Mouse (Mus musculus) heart, postnatal 10 days (tissue): ENCODE measurements around the gene Pde10a. TPM values are rescaled to one million over a fixed set of nuclear protein-coding genes. Genes with fewer than 3 reads are reported as not detected.

Source experiments
- DNase-seq, 2 experiments: peaks; one replicate each; pipeline ENCODE4 v3.0.0; 2021
- intact Hi-C: fragments of 180-260 bp; cut with DNase I; formaldehyde crosslinking; loops from one replicate; pipeline ENCODE4 v1.15.1; 2025
- total RNA-seq, 2 experiments: library from RNA; stranded (reverse); gene quantifications; 2 replicates each; pipeline ENCODE4 v1.2.3; 2021

Pde10a gene
- total RNA-seq, 2 experiments from 2014 or later = 5.0 to 7.7 TPM

DNA sequence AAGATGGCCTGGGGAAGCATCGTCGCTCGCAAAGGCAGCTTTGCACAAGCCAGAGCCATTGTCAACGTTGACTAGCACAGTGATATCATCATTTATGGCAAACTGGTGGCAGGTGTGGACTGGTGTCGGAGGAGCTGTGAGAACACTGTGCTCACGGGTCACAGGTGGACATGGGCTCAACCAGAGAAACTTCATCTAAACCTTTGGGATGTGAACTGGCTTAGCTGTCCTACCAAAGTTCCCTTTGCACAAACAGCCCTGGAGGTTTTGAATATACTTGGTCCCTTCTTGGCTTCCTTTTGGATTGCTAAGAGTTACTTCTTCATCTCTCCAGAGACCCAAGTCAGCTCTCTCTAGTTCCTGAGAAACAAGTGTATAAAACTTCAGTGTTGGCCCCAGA is 41.7 kb downstream of the Pde10a start, which contains the start of gene Gm17087:
Gene Gm17087, minus strand, starts transcription at position 101 of the 400 bp plus-strand sequence.
- intact Hi-C loops = no loop called here
- DNase-seq = no peak

GRCm38 (mm10) chr17:8573542-8574260 is 48.5 kb downstream of the Pde10a start:
- no peak for DNase-seq
- intact Hi-C loops = no loop called here

GRCm38 (mm10) chr17:8580360-8580759 is 55.2 kb downstream of the Pde10a start:
- intact Hi-C loops = no loop called here
- DNase-seq = peak in 1 of 2 experiments; percentile 20

DNA sequence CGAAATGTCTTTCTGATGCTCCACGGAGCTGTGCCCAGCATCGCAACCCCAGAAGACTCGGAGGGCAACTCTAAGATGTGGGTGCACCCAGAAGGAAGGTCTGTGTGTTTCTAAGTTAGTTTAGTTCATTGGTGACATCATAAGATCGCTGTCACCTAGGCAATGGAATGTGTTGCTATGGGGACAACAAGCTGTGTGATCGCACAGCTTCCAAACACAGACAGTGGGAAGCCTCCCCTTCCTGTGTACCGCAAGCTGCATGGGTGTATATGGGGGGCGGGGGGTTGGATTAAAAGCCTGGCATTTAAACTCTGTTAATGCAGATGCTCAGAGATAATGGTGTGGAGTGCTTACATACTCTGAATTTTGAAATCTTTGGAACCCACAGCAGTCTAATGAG is 56.4 kb downstream of the Pde10a start:
- intact Hi-C loops = no loop called here
- DNase-seq = no peak

DNA sequence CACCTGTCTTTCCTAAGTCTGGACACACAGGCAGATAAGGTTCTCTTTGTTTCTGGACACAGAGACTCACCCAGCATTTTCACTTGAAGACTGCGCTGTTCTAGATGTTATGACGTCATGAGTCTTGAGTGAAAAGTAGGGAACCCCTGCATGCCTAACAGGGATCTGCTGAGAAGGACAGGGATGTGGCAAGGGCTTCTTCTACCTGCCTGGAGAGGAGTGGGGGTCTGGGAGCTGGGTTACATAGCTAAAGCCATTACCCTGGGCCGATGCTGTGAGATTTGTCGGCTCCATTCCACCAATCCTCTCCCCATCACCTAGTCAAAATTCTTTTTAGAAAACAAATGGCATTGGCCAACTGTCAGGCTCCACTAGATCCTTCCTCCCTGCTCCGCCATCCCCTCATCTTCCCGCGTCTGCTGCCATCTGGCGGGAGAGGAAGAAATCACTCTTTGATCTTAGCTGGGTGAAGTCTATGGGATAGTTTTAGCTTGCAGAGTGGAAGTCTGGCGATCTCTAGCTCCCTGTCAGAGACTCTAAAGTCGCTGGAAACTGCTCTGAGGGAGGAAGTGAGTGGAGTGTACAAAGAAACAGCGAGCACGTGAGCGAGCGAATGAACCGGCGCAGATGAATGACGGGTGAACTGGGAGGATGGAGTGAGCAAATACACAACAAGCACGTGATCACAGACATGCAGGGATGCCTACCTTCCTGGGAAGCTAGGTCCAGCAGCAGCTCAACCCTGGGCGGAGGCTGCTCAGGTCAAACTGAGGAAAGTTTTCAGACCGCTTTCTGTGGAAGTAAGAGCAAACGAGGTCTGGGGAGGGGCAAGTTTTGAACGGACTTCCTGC is 67.5 kb downstream of the Pde10a start:
- intact Hi-C loops = loop anchor here (1.0 to 5.0 kb wide), 2 partner anchors 55 to 124 kb away; no protein-coding TSS in a partner anchor

DNA sequence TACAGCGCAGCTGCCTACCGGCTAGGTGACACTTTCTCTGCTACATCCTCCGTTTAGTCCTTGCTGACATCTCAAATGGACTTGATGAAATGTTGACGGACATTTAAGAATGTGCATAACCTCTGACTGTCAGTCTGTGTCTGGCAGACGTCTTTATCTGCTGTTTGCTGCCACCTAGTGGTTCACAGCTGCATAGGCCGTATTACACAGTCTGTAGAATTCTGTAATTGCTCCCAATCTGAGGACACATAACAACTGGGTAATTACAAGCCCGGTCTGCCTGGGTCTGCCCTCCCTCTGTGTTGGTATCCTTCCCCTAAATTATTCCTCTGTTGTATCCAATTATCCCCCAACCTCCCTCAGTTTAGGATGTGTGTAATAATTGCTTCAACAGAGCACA is 72.6 kb downstream of the Pde10a start:
- intact Hi-C loops = loop anchor here (1.0 kb wide), 1 partner anchor 129 kb away; no protein-coding TSS in a partner anchor
- peak; percentile 68 to 80 for DNase-seq

More for the DNA sequence above, 67.5 kb downstream of the Pde10a start:
- peak; percentile 78 to 87 for DNase-seq

DNA sequence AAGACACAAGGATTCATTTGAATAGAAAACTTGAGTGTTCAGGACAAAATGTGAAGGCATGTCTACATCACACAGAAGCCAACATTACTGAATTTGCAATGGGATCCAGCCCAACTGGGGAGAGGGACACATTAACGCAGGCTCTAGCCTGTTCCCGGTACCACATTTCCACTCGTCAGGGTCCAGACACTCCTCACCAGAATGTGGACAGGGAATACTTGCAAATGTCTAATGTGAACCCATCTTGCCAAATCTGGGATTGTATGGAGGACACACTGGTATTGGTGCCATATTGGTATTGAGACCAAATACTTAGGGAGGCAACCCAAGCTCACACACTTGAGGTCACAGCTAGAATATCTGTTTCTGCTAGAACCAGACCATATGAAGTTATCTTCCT is 77.8 kb downstream of the Pde10a start:
- intact Hi-C loops = no loop called here
- no peak for DNase-seq

DNA sequence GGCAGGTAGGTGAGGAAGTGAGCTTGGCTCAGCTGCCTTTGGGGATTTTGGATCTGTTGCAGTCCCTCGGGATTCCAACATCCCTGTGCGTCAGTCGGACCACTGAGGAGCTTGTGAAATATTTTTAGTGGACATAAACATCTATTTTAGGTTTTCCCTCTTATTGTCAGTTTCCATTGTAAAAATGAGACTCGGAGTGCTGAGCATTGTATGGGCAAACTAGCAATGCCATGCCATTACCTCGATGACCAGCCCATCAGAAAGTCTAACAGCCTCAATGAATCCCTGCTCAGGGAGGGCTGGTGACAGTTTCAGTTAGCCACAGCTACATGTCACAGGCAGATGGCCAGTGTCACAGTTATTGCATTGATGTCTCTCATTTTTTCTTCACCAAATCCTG is 80.7 kb downstream of the Pde10a start:
- intact Hi-C loops = no loop called here
- DNase-seq = no peak

DNA sequence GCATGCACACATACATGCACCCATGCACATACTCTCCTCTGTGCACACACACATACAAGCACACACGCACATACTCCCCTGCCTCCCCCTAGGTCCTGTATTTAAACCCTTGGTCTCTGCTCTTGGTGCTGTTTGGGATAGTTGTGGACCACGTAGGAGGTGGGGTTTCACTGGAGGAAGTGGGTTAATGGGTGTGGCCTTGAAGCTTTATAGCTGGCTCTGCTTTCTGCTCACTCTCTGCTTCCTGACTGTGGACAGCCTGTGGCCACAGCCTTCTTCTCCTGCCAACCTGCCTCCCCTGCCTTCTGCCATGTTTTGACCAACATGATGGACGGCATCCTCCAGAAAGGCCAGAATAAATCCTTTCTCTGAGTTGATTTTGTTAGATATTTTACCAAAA is 81.5 kb downstream of the Pde10a start:
- intact Hi-C loops = no loop called here
- no peak for DNase-seq

- DNase-seq = no peak
- intact Hi-C loops = loop anchor here (5.0 kb wide), 2 partner anchors 135 to 190 kb away; no protein-coding TSS in a partner anchor
Measured at GRCm38 (mm10) chr17:8611916-8612315, 86.7 kb downstream of the Pde10a start.

GRCm38 (mm10) chr17:8613882-8614551 is 88.8 kb downstream of the Pde10a start:
- intact Hi-C loops = loop anchor here (1.0 to 5.0 kb wide), 4 partner anchors 133 to 322 kb away; no protein-coding TSS in a partner anchor
- DNase-seq = peak; percentile 84 to 90

DNA sequence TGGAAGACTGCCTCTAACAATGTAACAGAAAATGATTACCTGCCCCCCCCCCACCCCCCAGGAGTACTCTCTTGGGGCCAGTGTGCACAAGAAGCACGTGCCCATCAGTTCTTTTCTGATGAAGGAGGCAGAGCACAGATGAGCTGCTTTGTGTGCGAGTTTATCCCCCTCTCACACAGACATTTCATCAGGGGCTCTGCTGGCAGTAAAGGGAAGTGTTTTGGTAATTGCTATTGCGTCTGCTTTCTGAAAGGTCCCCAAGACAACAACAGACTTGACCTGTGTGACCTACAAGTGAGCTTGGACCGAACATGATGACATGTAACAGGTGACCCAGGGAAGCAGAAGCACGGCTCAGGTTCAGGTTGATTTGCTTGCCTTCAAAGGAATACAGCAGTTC is 95.2 kb downstream of the Pde10a start:
- DNase-seq = no peak
- intact Hi-C loops = no loop called here

DNA sequence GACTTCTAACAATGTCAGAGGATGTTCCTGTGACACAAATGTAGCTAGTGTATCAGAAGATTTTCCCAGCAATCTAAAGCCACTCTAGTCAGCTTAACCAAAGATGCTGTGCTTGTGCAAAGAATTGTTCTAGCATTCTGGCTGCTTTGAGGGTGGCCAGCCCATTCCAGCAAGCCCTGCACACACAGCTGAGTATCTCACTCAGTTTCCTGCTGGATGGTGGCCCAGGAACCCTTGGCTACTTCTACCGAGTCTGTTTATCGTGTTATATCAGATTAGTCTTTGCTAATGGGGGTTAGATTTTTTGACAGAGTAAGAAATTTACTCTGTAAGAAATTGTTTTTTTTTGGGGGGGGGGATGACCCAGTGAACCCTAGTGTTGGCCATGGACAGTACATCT is 95.9 kb downstream of the Pde10a start:
- intact Hi-C loops = no loop called here
- peak; percentile 30 to 32 for DNase-seq

GRCm38 (mm10) chr17:8621906-8622305 is 96.7 kb downstream of the Pde10a start:
- no peak for DNase-seq
- intact Hi-C loops = no loop called here

DNA sequence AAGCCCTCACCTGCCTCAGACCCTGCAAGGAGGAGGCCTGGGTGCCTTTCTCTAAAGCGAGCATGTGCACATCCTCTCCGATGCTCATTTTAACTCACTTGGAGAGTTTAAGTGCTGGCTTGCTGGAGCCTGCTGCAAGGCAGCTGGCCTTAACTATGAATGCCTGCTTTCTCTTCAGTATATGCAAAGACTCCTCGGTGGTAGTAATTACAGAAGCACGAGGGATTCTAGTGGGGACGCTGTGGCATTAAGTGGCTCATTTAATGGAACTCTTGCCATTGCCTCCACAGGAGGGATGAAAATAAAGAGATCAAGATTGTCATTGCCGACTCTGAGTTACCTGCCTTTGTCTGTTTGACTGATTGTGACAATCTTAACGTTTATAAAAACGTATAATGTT is 101.2 kb downstream of the Pde10a start:
- no peak for DNase-seq
- intact Hi-C loops = no loop called here

- intact Hi-C loops = no loop called here
- no peak for DNase-seq
Measured at GRCm38 (mm10) chr17:8631701-8632100, 106.5 kb downstream of the Pde10a start.

- intact Hi-C loops = no loop called here
- no peak for DNase-seq
Measured at GRCm38 (mm10) chr17:8633596-8633995, 108.4 kb downstream of the Pde10a start.

DNA sequence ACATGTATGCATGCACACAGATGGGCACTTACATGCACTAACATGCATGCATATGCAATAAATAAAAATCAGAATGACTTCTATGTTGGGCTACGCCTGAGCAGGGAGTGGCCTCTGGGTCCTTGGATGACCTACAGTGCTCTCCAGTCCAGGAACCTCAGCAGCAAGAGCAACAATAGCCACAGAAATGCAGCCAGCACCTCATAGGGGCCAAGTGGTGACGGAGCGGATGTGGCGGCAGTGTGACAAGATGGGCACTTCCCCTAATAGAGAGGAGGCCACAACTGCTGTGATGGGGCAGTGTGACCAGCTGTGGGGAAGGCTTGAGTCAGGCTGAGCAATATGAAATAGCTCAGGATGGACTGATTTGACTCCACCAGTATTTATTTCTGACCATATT is 109.3 kb downstream of the Pde10a start:
- DNase-seq = peak; percentile 48 to 58
- intact Hi-C loops = no loop called here

DNA sequence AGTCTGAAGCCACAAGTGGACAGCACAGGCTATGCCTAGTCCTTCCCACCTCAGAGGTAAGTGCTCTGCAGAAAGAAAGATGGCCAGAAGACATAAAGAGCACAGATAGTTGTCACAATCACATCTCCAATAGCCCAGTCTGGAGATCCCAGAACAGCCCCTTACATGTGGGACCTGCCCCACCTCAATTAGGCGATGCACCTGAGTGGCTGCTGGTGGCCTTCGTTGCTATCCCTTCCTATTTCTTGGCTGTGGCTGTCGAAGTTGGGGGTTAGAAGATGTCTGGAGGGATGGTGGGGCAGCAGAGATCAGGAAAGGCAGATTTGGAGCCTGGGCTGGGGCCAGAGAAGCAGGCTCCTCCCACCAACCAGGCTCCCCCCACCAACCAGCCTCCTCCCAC is 111.1 kb downstream of the Pde10a start:
- no peak for DNase-seq
- intact Hi-C loops = no loop called here

DNA sequence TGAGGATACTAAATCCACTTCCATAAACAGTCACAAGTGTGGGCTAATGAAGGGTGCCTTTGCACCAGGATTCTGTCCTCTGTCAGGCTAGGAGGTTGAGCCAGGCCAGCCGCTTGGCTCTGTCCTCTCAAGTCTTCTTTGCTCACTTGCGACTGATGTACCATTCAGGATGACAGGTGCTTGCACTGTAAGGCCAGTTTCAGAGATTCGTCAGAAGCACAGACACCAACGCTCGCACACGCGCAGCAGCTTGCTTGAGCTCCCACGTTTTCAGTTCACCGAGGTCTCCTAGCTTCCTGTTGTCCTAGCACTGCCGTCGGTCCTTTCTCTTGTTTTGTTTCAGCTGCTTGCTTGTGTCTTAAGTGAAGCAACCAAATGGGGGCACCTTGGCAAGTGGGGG is 111.5 kb downstream of the Pde10a start:
- DNase-seq = no peak
- intact Hi-C loops = no loop called here

GRCm38 (mm10) chr17:8637181-8637580 is 112.0 kb downstream of the Pde10a start:
- no peak for DNase-seq
- intact Hi-C loops = no loop called here
